Mouse (Mus musculus) kidney, embryonic 16.5 days (tissue): ENCODE results near the gene Flt3. TPM values are rescaled to one million over a fixed set of nuclear protein-coding genes. Genes with fewer than 3 reads are reported as not detected.
A peak's percentile ranks its signal among the peaks of the same experiment; 100 is the strongest.

Experiments used
- ATAC-seq: fragments of 200-750 bp; cut with Nextera tagmentation; 2 replicates; pipeline ENCODE4 v1.8.0; 2017; ENCODE audit warnings: moderate TSS enrichment; ENCODE audit not compliant: low FRiP score, low TSS enrichment
- H3K27ac ChIP-seq: fragments of 300-500 bp; sonication (generic); 2 replicates; pipeline ENCODE4 v1.5.1; 2014; ENCODE audit warnings: low read length
- H3K27me3 ChIP-seq: fragments of 300-500 bp; sonication (generic); 2 replicates; pipeline ENCODE4 v1.6.1; 2014; ENCODE audit warnings: low read length, control low read depth, mixed read lengths; ENCODE audit not compliant: insufficient read depth
- H3K36me3 ChIP-seq: fragments of 300-500 bp; sonication (generic); 2 replicates; pipeline ENCODE4 v1.6.1; 2014; ENCODE audit warnings: low read length, control low read depth, mixed read lengths; ENCODE audit not compliant: insufficient read depth
- H3K4me1 ChIP-seq: fragments of 300-500 bp; sonication (generic); 2 replicates; pipeline ENCODE4 v1.6.1; 2014; ENCODE audit warnings: low read length, control low read depth, mixed read lengths; ENCODE audit not compliant: insufficient read depth
- H3K4me2 ChIP-seq: fragments of 300-500 bp; sonication (generic); replicated peaks from 2 replicates; pipeline ENCODE4 v1.6.1; 2014; ENCODE audit warnings: low read depth, low read length
- H3K4me3 ChIP-seq: fragments of 300-500 bp; sonication (generic); 2 replicates; pipeline ENCODE4 v1.5.1; 2014; ENCODE audit warnings: mild to moderate bottlenecking, low read length
- H3K9ac ChIP-seq: fragments of 300-500 bp; sonication (generic); replicated peaks from 2 replicates; pipeline ENCODE4 v1.6.1; 2014; ENCODE audit warnings: low read length
- H3K9me3 ChIP-seq: fragments of 300-500 bp; sonication (generic); 2 replicates; pipeline ENCODE4 v1.6.1; 2016; ENCODE audit warnings: low read length, control low read depth
- WGBS: fragments of 180-500 bp; shearing (Covaris S2); extraction: QIAGEN DNeasy Blood & Tissue Kit; methylation state at CpG from one replicate; pipeline ENCODE4 v1.1.7; 2014; 5-methylcytosine and 5-hydroxymethylcytosine counted together
- polyA plus RNA-seq: library from polyadenylated mRNA; unstranded; fragments of >200 nt; fragmentation: Nextera tagmentation; extraction: Ambion mirVana; gene quantifications from 2 replicates; pipeline ENCODE4 v1.2.1, GENCODE M21; 2015

Gene Flt3
- polyA plus RNA-seq, 1 experiment from 2014 or later: 0.06 TPM

GRCm38 (mm10) chr5:147435751-147436150 is 35.5 kb upstream of the Flt3 start:
- no peaks in the 10 kb centered on the region for H3K36me3 ChIP-seq
- peaks cover 51% of the 10 kb centered on the region for H3K4me1 ChIP-seq
- H3K27me3 ChIP-seq: no peaks in the 10 kb centered on the region
- WGBS: 40% methylated on average over 2 of the region's 2 CpGs
- ATAC-seq: no peak
- H3K9ac ChIP-seq: no peak overlapping the region
- no peaks in the 10 kb centered on the region for H3K9me3 ChIP-seq
- H3K4me2 ChIP-seq: no peak overlapping the region
- H3K4me3 ChIP-seq: no peak overlapping the region
- H3K27ac ChIP-seq: no peak overlapping the region

GRCm38 (mm10) chr5:147435224-147435623 is 34.9 kb upstream of the Flt3 start:
- 37% methylated on average over 4 of the region's 4 CpGs for WGBS
- peak; percentile 18; the same call in 1 of the 2 replicates for ATAC-seq
- H3K9ac ChIP-seq: no peak overlapping the region
- H3K27me3 ChIP-seq: no peaks in the 10 kb centered on the region
- H3K27ac ChIP-seq: peak overlapping the region; percentile 65
- H3K36me3 ChIP-seq: no peaks in the 10 kb centered on the region
- H3K4me1 ChIP-seq: peaks cover 51% of the 10 kb centered on the region
- no peak overlapping the region for H3K4me2 ChIP-seq
- H3K9me3 ChIP-seq: no peaks in the 10 kb centered on the region
- H3K4me3 ChIP-seq: no peak overlapping the region

- no peaks in the 10 kb centered on the region for H3K9me3 ChIP-seq
- H3K4me2 ChIP-seq: no peak overlapping the region
- no peak overlapping the region for H3K9ac ChIP-seq
- 89% methylated on average over 8 of the region's 8 CpGs for WGBS
- H3K4me1 ChIP-seq: peaks cover 54% of the 10 kb centered on the region
- no peak overlapping the region for H3K4me3 ChIP-seq
- no peak overlapping the region for H3K27ac ChIP-seq
- H3K27me3 ChIP-seq: no peaks in the 10 kb centered on the region
- H3K36me3 ChIP-seq: no peaks in the 10 kb centered on the region
- ATAC-seq: no peak
These were observed 32.6 kb upstream of the Flt3 start for GRCm38 (mm10) chr5:147432927-147433326.

GRCm38 (mm10) chr5:147430936-147431839 is 30.9 kb upstream of the Flt3 start:
- H3K4me2 ChIP-seq: peak overlapping the region; percentile 78
- no peaks in the 10 kb centered on the region for H3K9me3 ChIP-seq
- no peaks in the 10 kb centered on the region for H3K27me3 ChIP-seq
- H3K36me3 ChIP-seq: no peaks in the 10 kb centered on the region
- peaks cover 44% of the 10 kb centered on the region for H3K4me1 ChIP-seq
- ATAC-seq: peak; percentile 72
- peak overlapping the region; percentile 98 for H3K4me3 ChIP-seq
- peak overlapping the region; percentile 96 for H3K9ac ChIP-seq
- WGBS: under 1% methylated on average over 62 of the region's 68 CpGs
- peak overlapping the region; percentile 99 for H3K27ac ChIP-seq

- WGBS: 0% methylated on average over 43 of the region's 91 CpGs
- peak; percentile 89 for ATAC-seq
- H3K27ac ChIP-seq: peak overlapping the region; percentile 99
- H3K27me3 ChIP-seq: no peaks in the 10 kb centered on the region
- peak overlapping the region; percentile 98 for H3K4me3 ChIP-seq
- peak overlapping the region; percentile 78 for H3K4me2 ChIP-seq
- H3K36me3 ChIP-seq: no peaks in the 10 kb centered on the region
- H3K9ac ChIP-seq: peak overlapping the region; percentile 96
- no peaks in the 10 kb centered on the region for H3K9me3 ChIP-seq
- peaks cover 38% of the 10 kb centered on the region for H3K4me1 ChIP-seq
These were observed 30.2 kb upstream of the Flt3 start for GRCm38 (mm10) chr5:147430361-147430935.

GRCm38 (mm10) chr5:147429535-147430305 is 29.4 kb upstream of the Flt3 start, which contains the start of gene Pan3:
TSS of gene Pan3 (plus strand) at chr5:147430161.
- 0% methylated on average over 40 of the region's 51 CpGs for WGBS
- H3K36me3 ChIP-seq: no peaks in the 10 kb centered on the region
- H3K27me3 ChIP-seq: no peaks in the 10 kb centered on the region
- peak within 1 kb of the TSS; percentile 96 for H3K9ac ChIP-seq
- H3K27ac ChIP-seq: peak within 1 kb of the TSS; percentile 99
- H3K9me3 ChIP-seq: no peaks in the 10 kb centered on the region
- H3K4me3 ChIP-seq: peak within 1 kb of the TSS; percentile 98
- peak within 1 kb of the TSS; percentile 78 for H3K4me2 ChIP-seq
- H3K4me1 ChIP-seq: peaks cover 31% of the 10 kb centered on the region
- peak; percentile 88 for ATAC-seq

GRCm38 (mm10) chr5:147426048-147426805 is 25.9 kb upstream of the Flt3 start:
- H3K27ac ChIP-seq: no peak overlapping the region
- 87% methylated on average over 4 of the region's 4 CpGs for WGBS
- H3K9me3 ChIP-seq: no peaks in the 10 kb centered on the region
- no peaks in the 10 kb centered on the region for H3K27me3 ChIP-seq
- H3K4me3 ChIP-seq: no peak overlapping the region
- H3K4me2 ChIP-seq: no peak overlapping the region
- no peak overlapping the region for H3K9ac ChIP-seq
- no peaks in the 10 kb centered on the region for H3K36me3 ChIP-seq
- H3K4me1 ChIP-seq: peaks cover 9% of the 10 kb centered on the region
- ATAC-seq: no peak

- Histone ChIP-seq H3K4me2 (no peak overlapping the region), H3K4me3 (no peak overlapping the region), H3K27me3 (no peaks in the 10 kb centered on the region), H3K36me3 (no peaks in the 10 kb centered on the region), H3K4me1 (no peaks in the 10 kb centered on the region), H3K9ac (no peak overlapping the region), H3K27ac (no peak overlapping the region), H3K9me3 (no peaks in the 10 kb centered on the region)
- no peak; the same call in 1 of the 2 replicates for ATAC-seq
- WGBS: 37% methylated on average over 6 of the region's 6 CpGs
These were observed 23.3 kb upstream of the Flt3 start for GRCm38 (mm10) chr5:147423612-147424011.
